Mouse (Mus musculus): ENCODE measurements around the gene Wdr26. TPM values are rescaled to one million over a fixed set of nuclear protein-coding genes. Genes with fewer than 3 reads are reported as not detected.

The Wdr26 gene
- 36.0 and 38.9 TPM in 2 replicates for polyA plus RNA-seq (2015; fragmentation: Nextera tagmentation; extraction: Ambion mirVana)

DNA sequence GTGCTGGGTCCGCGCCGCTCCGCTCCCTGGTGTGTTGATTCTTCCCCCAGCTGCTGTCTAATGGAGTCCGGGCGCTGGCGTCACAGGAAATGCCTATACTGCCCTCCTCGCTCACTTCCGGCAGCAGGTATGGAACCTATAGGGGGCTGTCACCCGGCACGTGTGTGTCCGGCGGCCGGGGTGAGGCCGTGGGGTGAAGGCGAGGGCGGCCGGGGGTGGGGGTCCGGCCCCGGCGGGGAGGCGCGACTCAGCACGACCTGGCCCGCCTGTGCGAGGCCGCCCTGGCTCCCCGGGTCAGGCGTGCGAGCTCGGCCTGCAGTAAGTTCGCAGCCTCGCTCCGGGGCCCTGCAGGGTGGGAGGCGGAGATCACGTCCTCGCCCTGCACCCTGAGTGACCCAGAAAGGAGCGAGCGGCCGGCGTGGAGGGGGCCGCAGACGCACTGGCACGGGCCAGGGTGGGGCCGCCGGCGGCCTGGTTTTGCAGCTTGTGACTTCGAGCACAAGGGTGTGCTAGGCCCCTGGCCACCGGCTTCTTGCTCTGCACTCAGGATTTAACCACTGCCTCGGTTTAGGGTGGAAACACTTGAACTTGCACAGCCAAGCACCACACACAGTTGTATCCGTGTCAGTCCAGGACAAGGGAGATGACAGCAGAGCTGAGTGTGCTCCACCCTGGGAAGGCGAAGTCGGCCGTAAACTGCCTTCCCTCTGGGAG is at the start of gene Wdr26:
Wdr26 (minus strand) TSS at position 82 of the 714 bp plus-strand sequence.

DNA sequence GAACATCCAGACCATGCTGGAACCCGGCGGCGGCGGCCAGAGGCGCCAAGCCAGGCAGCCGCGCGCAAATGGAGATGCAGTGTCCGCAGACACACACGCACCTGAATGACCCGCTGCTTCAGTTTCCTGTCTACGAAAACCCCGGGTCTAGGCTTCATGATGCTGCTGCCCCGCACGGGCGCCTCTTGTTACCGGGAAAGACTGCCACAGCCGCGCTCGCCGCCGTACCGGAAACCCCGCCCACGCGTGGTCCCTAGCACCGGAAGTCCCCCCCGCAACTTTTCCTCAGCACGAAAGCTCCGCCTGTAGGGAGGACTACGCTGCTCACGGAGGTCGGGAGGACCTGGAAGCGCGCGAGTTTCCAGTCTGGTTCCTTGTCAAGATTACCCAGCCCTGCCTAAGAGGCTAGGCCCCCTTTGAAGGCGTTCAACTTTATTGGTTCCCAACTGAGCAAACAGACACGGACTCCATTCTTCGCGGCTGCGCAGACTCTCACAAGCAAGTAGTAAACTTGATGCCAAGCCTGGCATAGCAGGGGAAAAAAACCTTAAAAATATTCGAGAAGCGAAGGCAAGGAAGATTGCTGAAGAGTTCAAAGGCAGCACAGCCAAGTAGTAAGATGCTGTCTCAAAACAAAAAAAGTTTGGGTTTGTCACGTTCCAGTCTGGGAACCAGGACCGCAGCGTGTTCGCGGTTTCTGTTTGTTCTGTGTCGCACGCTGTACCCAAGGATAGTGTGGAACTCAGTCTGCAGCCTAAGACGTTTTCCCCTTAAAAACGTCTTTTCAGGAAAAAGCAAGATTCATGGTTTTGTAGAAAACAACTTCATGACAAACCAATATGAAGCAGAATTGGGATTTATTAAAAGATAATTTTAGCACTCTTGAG is 67.6 kb downstream of the Wdr26 start, which contains the start of the genes Nvl and Cnih4:
Nvl (minus strand) TSS at position 255 of the 887 bp plus-strand sequence.
Cnih4 (plus strand) TSS at position 744 of the 887 bp plus-strand sequence.

Other genes starting within 250 kb of the Wdr26 start
- gene Ephx1, start 191.1 kb downstream of the Wdr26 start, polyA plus RNA-seq (2015; fragmentation: Nextera tagmentation; extraction: Ambion mirVana): 15.2 and 17.4 TPM in 2 replicates
- gene 9130409I23Rik, start 160.8 kb downstream of the Wdr26 start, polyA plus RNA-seq (2015; fragmentation: Nextera tagmentation; extraction: Ambion mirVana): 0.30 and 0.37 TPM in 2 replicates
- gene Nvl, start 67.8 kb downstream of the Wdr26 start, polyA plus RNA-seq (2015; fragmentation: Nextera tagmentation; extraction: Ambion mirVana): 12.6 and 13.4 TPM in 2 replicates
- gene Cnih4, start 67.3 kb downstream of the Wdr26 start, polyA plus RNA-seq (2015; fragmentation: Nextera tagmentation; extraction: Ambion mirVana): 85.9 and 104 TPM in 2 replicates
- 0.06 and 0.08 TPM in 2 replicates for gene Cnih3, start 140.6 kb upstream of the Wdr26 start, polyA plus RNA-seq (2015; fragmentation: Nextera tagmentation; extraction: Ambion mirVana)

Measured in urinary bladder, postnatal 0 days (tissue).